Mouse (Mus musculus) urinary bladder, postnatal 14 days (tissue): ENCODE results near the gene Mapk14.

Experiments used
- DNase-seq: peaks from one replicate; pipeline ENCODE4 v3.0.0; 2021; ENCODE audit warnings: low spot score

Mapk14 gene

DNA sequence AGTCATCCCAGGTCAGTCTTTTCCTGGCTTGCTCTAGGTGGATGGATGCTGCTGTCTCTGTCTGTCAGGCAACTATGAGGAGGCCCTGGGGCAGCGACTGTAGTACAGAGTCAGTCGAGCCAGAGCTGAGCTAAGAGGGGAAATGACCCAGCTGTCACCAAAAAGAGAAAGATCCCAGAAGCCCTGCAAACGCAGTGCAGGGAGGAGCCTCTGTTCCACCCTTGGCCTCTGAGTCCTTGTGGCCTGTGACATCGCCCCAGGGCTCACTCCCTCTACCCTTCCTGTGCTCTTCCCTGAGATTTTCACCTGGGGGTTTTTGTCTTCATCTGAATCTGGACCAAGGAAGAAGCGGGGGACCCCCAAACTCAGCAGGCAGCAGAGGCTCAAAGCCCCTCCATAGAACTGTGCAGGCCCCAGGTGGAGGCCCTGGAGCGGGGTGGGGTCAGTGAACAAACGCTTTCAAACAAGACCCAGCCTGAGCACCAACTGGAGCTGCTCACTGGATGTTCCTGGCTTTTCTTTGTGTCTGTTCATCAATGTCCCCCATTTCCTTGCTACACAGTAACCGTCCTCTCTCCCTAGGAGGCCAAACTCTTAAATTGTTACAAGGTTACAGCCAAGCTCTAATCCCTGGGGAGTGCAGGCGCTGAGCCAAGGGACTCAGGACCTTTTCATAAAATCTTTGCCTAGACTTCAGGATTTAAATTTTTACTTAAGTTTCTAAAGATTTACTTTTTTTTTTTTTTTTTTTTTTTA lies 90.3 kb downstream of the Mapk14 start:
- DNase-seq: no peak

DNA sequence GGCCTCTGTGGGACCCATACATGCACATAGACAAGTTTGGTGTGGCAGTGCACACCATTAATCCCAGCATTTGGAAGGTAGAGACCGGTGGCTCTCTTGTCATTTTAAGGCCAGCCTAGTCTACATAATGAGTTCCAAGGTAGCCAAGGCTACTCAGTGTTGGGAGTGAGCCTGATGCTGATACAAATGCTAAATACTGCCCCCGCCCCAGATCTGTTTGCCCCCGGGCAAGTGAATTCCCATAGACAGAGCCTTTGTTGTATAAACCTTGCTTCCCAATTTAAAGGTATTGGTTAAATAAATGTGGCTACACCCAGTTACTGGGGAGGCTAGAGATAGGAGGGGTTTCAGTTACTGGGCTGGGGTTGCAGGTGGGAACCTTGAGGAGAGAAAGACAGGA lies 93.9 kb downstream of the Mapk14 start:
- DNase-seq: no peak

DNA sequence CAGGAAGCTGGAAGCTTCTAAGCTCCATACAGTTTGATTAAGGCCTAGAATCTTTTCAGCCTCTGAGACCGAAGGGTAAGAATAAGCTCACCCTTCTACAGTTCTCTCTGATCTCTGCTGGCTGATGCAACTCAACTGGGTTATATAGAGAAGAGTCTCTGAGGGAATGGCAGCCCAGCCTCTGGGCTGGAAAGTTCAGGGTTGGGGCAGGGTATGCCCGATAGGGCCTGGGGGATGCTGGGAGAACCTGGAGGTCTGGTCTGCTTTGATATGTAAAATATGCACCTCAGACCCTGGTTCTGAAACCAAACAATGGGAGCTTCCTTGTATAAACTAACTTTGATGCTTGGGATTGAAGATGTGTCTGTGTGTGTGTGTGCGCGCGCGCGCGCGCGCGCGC lies 96.4 kb downstream of the Mapk14 start:
- no peak for DNase-seq

DNA sequence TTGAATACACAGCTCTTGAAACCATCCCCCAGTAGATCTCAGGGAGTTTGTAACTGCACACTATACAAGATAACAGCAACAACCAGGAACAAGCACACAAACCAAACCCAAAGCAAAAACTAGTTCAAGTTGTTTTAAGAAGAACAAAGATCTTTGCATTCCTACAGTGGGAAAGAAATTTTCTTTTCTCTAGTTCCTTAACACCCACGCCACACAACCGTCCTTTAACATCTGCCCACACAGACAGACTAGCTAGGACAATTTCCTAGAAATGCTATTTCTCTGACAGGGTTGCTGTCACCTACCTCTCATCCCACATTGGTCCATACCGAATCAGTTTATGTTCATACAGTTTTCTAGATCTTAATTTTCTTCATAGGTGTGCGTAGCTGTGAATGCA lies 105.9 kb downstream of the Mapk14 start:
- DNase-seq: no peak
